Mouse (Mus musculus) MEL (cell line): Measurements from ENCODE around the gene Nkiras2. TPM values are rescaled to one million over a fixed set of nuclear protein-coding genes. Genes with fewer than 3 reads are reported as not detected.

Experiments used
- DNase-seq: peaks from one replicate; pipeline ENCODE4 v3.0.0; 2011; ENCODE audit warnings: low read depth, low spot score
- H3K27ac ChIP-seq: 2 replicates; pipeline ENCODE4 v1.5.1; 2012; ENCODE audit warnings: low read depth, mild to moderate bottlenecking, control low read depth, low read length, moderate library complexity; ENCODE audit not compliant: control insufficient read depth
- H3K27me3 ChIP-seq, 2 experiments: fragments of 150-350 bp in 1 of 2; sonication (generic) in 1 of 2; 2 replicates each; pipeline ENCODE4 v1.6.1; 2012; ENCODE audit warnings: low read length in 2 of 2, mild to moderate bottlenecking in 2 of 2, improper control_type of control experiment in 1 of 2, moderate library complexity in 1 of 2; ENCODE audit not compliant: insufficient read depth in 2 of 2, control insufficient read depth in 1 of 2
- H3K36me3 ChIP-seq, 2 experiments: 2 replicates each; pipeline ENCODE4 v1.6.1; 2012 to 2014; ENCODE audit warnings: low read length in 2 of 2, improper control_type of control experiment in 1 of 2, inconsistent platforms in 1 of 2, mild to moderate bottlenecking in 1 of 2; ENCODE audit not compliant: insufficient read depth in 2 of 2, control insufficient read depth in 1 of 2
- H3K4me1 ChIP-seq, 2 experiments: fragments of 150-350 bp in 1 of 2; sonication (generic) in 1 of 2; 2 replicates each; pipeline ENCODE4 v1.6.1; 2012; ENCODE audit warnings: low read length in 2 of 2, improper control_type of control experiment in 1 of 2, mild to moderate bottlenecking in 1 of 2; ENCODE audit not compliant: insufficient read depth in 2 of 2, control insufficient read depth in 1 of 2
- H3K4me3 ChIP-seq, 2 experiments: fragments of 150-350 bp in 1 of 2; sonication (generic) in 1 of 2; 2 replicates each; pipeline ENCODE4 v1.5.1; 2012; ENCODE audit warnings: low read depth in 2 of 2, low read length in 2 of 2, mild to moderate bottlenecking in 2 of 2, moderate library complexity in 2 of 2, control low read depth in 1 of 2, improper control_type of control experiment in 1 of 2; ENCODE audit not compliant: control insufficient read depth in 1 of 2, insufficient read depth in 1 of 2
- H3K79me2 ChIP-seq: 2 replicates; pipeline ENCODE4 v1.6.1; 2012; ENCODE audit warnings: mild to moderate bottlenecking, low read length, moderate library complexity; ENCODE audit not compliant: control insufficient read depth, poor library complexity, insufficient read depth
- H3K9ac ChIP-seq: 2 replicates; pipeline ENCODE4 v1.6.1; 2012; ENCODE audit warnings: low read depth, mild to moderate bottlenecking, control low read depth, low read length, moderate library complexity; ENCODE audit not compliant: control insufficient read depth, poor library complexity, severe bottlenecking
- H3K9me3 ChIP-seq: fragments of 150-350 bp; sonication (generic); replicated peaks from 2 replicates; pipeline ENCODE4 v1.6.1; 2012; ENCODE audit warnings: mild to moderate bottlenecking, low read length, improper control_type of control experiment, moderate library complexity; ENCODE audit not compliant: insufficient read depth
- BHLHE40 ChIP-seq: IDR thresholded peaks from 2 replicates; pipeline ENCODE4 v1.6.1; 2012; ENCODE audit warnings: low read depth, mild to moderate bottlenecking, inconsistent platforms, low read length, improper control_type of control experiment, borderline replicate concordance
- CHD1 ChIP-seq: IDR thresholded peaks from 2 replicates; pipeline ENCODE4 v1.6.1; 2012; ENCODE audit warnings: low read depth, mild to moderate bottlenecking, inconsistent platforms, low read length, improper control_type of control experiment
- CHD2 ChIP-seq: IDR thresholded peaks from 2 replicates; pipeline ENCODE4 v1.6.1; 2011; ENCODE audit warnings: low read length, improper control_type of control experiment
- ELF1 ChIP-seq: IDR thresholded peaks from 2 replicates; pipeline ENCODE4 v1.6.1; 2014; ENCODE audit warnings: low read depth, mild to moderate bottlenecking, inconsistent platforms, low read length, improper control_type of control experiment, moderate library complexity
- EP300 ChIP-seq, 2 experiments: IDR thresholded peaks; 2 replicates each; pipeline ENCODE4 v1.6.1; 2011; ENCODE audit warnings: improper control_type of control experiment in 2 of 2, low read length in 2 of 2, low read depth in 1 of 2, mild to moderate bottlenecking in 1 of 2
- ETS1 ChIP-seq: IDR thresholded peaks from 2 replicates; pipeline ENCODE4 v1.6.1; 2012; ENCODE audit warnings: low read depth, mild to moderate bottlenecking, inconsistent platforms, low read length, improper control_type of control experiment, moderate library complexity
- KAT2A ChIP-seq: conservative IDR thresholded peaks from 2 replicates; pipeline ENCODE4 v1.6.1; 2012; ENCODE audit warnings: low read depth, low read length, improper control_type of control experiment, inconsistent platforms
- MAFK ChIP-seq: IDR thresholded peaks from 2 replicates; pipeline ENCODE4 v1.6.1; 2011; ENCODE audit warnings: low read depth, mild to moderate bottlenecking, low read length, improper control_type of control experiment, borderline replicate concordance
- MAZ ChIP-seq: IDR thresholded peaks from 2 replicates; pipeline ENCODE4 v1.6.1; 2012; ENCODE audit warnings: low read depth, mild to moderate bottlenecking, inconsistent platforms, low read length, improper control_type of control experiment
- MEF2A ChIP-seq: IDR thresholded peaks from 2 replicates; pipeline ENCODE4 v1.6.1; 2014; ENCODE audit warnings: low read depth, mild to moderate bottlenecking, inconsistent platforms, low read length, improper control_type of control experiment; ENCODE audit not compliant: poor library complexity, insufficient replicate concordance, severe bottlenecking; ENCODE audit errors: extremely low read depth
- MXI1 ChIP-seq: IDR thresholded peaks from 2 replicates; pipeline ENCODE4 v1.6.1; 2011; ENCODE audit warnings: mild to moderate bottlenecking, low read depth, low read length, improper control_type of control experiment
- MYC ChIP-seq: IDR thresholded peaks from 2 replicates; pipeline ENCODE4 v1.6.1; 2011; ENCODE audit warnings: low read depth, mild to moderate bottlenecking, low read length, improper control_type of control experiment, moderate library complexity
- NRF1 ChIP-seq: IDR thresholded peaks from 2 replicates; pipeline ENCODE4 v1.6.1; 2014; ENCODE audit warnings: low read depth, mild to moderate bottlenecking, inconsistent platforms, low read length, improper control_type of control experiment, moderate library complexity; ENCODE audit not compliant: poor library complexity, insufficient read depth, severe bottlenecking
- POLR2A ChIP-seq, 2 experiments: IDR thresholded peaks; 2 replicates each; pipeline ENCODE4 v1.6.1; 2011 to 2012; ENCODE audit warnings: low read length in 2 of 2, mild to moderate bottlenecking in 2 of 2, control low read depth in 1 of 2, improper control_type of control experiment in 1 of 2, low read depth in 1 of 2, moderate library complexity in 1 of 2; ENCODE audit not compliant: control insufficient read depth in 1 of 2, insufficient read depth in 1 of 2, poor library complexity in 1 of 2
- POLR2AphosphoS2 ChIP-seq: IDR thresholded peaks from 2 replicates; pipeline ENCODE4 v1.6.1; 2011; ENCODE audit warnings: low read length, improper control_type of control experiment
- POLR2AphosphoS5 ChIP-seq: IDR thresholded peaks from 2 replicates; pipeline ENCODE4 v1.6.1; 2012; ENCODE audit warnings: low read depth, borderline replicate concordance, mild to moderate bottlenecking, inconsistent platforms, low read length, moderate library complexity, mixed read lengths
- RCOR1 ChIP-seq: IDR thresholded peaks from 2 replicates; pipeline ENCODE4 v1.6.1; 2012; ENCODE audit warnings: low read depth, mild to moderate bottlenecking, inconsistent platforms, low read length, improper control_type of control experiment
- SIN3A ChIP-seq: IDR thresholded peaks from 2 replicates; pipeline ENCODE4 v1.6.1; 2012; ENCODE audit warnings: low read length, improper control_type of control experiment, inconsistent platforms
- TAL1 ChIP-seq: IDR thresholded peaks from 2 replicates; pipeline ENCODE4 v1.6.1; 2012; ENCODE audit warnings: mild to moderate bottlenecking, inconsistent platforms, low read length, moderate library complexity, mixed read lengths
- TBP ChIP-seq: IDR thresholded peaks from 2 replicates; pipeline ENCODE4 v1.8.0; 2011; ENCODE audit warnings: low read depth, low read length, improper control_type of control experiment
- UBTF ChIP-seq: IDR thresholded peaks from 2 replicates; pipeline ENCODE4 v1.6.1; 2012; ENCODE audit warnings: low read depth, mild to moderate bottlenecking, inconsistent platforms, low read length, improper control_type of control experiment, moderate library complexity, borderline replicate concordance; ENCODE audit not compliant: insufficient read depth
- USF1 ChIP-seq: IDR thresholded peaks from 2 replicates; pipeline ENCODE4 v1.6.1; 2014; ENCODE audit warnings: low read depth, mild to moderate bottlenecking, inconsistent platforms, low read length, improper control_type of control experiment, moderate library complexity
- ZKSCAN1 ChIP-seq: IDR thresholded peaks from 2 replicates; pipeline ENCODE4 v1.6.1; 2012; ENCODE audit warnings: low read depth, mild to moderate bottlenecking, inconsistent platforms, low read length, improper control_type of control experiment, moderate library complexity
- ZMIZ1 ChIP-seq: IDR thresholded peaks from 2 replicates; pipeline ENCODE4 v1.6.1; 2012; ENCODE audit warnings: low read depth, mild to moderate bottlenecking, inconsistent platforms, low read length, improper control_type of control experiment, moderate library complexity
- polyA plus RNA-seq, 2 experiments: library from polyadenylated mRNA; stranded (reverse) in 1 of 2; unstranded in 1 of 2; fragments of >175 nt in 1 of 2; fragments of >200 nt in 1 of 2; gene quantifications; 2 replicates each; pipeline versions ENCODE4 v1.2.1 to v1.2.4; 2012; ENCODE audit warnings: low replicate concordance in 2 of 2, low read depth in 1 of 2; ENCODE audit not compliant: insufficient read length in 2 of 2, insufficient read depth in 1 of 2, missing spikeins in 1 of 2
- total RNA-seq: library from RNA; depleted of rRNA; stranded (reverse); fragments of 300-350 nt; gene quantifications from 2 replicates; pipeline ENCODE4 v1.2.3, GENCODE M21; 2012

The Nkiras2 gene
- total and polyA plus RNA-seq, 3 experiments: 37.1 to 49.9 TPM; not detected in 1

- TF ChIP-seq NRF1 (peak; percentile 49; the same call in 1 of the 2 replicates), MEF2A (no peak), CHD2 (no peak), ZMIZ1 (no peak), ELF1 (peak; percentile 76), POLR2A (IDR thresholded peaks at IDR 0.05; ENCODE audit: control insufficient read depth in 1 of 2, insufficient read depth in 1 of 2, low read depth in 1 of 2, low read length in 2 of 2, poor library complexity in 1 of 2) (peak; percentile 70 to 82; a peak in 3 of 4 replicates), MYC (no peak; the same call in 1 of the 2 replicates), MXI1 (peak; percentile 24; the same call in 1 of the 2 replicates), SIN3A (peak; percentile 12), UBTF (0 out of 2 replicates have a peak, but pooled peaks have one; percentile 61), ZKSCAN1 (no peak), MAFK (no peak)
Observed at GRCm38 (mm10) chr11:100619485-100619975, 486 bp downstream of the Nkiras2 start (continued).

- no peaks in the 10 kb centered on the region for H3K27me3 ChIP-seq
- no peak for TF ChIP-seq ZMIZ1
- TF ChIP-seq TBP: no peak
- no peak for TF ChIP-seq TAL1
- no peak for TF ChIP-seq MAZ
- TF ChIP-seq USF1: no peak
- TF ChIP-seq MYC: no peak
- TF ChIP-seq ELF1: no peak
- no peak for TF ChIP-seq MEF2A
- no peak for TF ChIP-seq ETS1
- TF ChIP-seq POLR2AphosphoS2: no peak
- TF ChIP-seq EP300 (IDR thresholded peaks at IDR 0.05; ENCODE audit: low read depth in 1 of 2, low read length in 2 of 2): no peak
- no peak for TF ChIP-seq POLR2AphosphoS5
- TF ChIP-seq CHD1: no peak
- TF ChIP-seq RCOR1: no peak
- no peak for TF ChIP-seq MXI1
- TF ChIP-seq POLR2A (IDR thresholded peaks at IDR 0.05; ENCODE audit: control insufficient read depth in 1 of 2, insufficient read depth in 1 of 2, low read depth in 1 of 2, low read length in 2 of 2, poor library complexity in 1 of 2): no peak
- no peak for TF ChIP-seq BHLHE40
- no peak for TF ChIP-seq KAT2A
- TF ChIP-seq, all 39 proteins: peak for 0
- peak within 1 kb of the TSS; percentile 86 for H3K27ac ChIP-seq
- no peaks in the 10 kb centered on the region for H3K9me3 ChIP-seq
- no peak for DNase-seq
- peaks cover 5 to 32% of the 10 kb centered on the region in 2 experiments for H3K4me1 ChIP-seq
- H3K4me3 ChIP-seq: peak within 1 kb of the TSS; percentile 87 to 94
- peak within 1 kb of the TSS; percentile 94 for H3K9ac ChIP-seq
- peaks cover 47% of the 10 kb centered on the region for H3K79me2 ChIP-seq
- peaks cover 4 to 33% of the 10 kb centered on the region in 2 experiments for H3K36me3 ChIP-seq
Observed at GRCm38 (mm10) chr11:100619982-100620381, 938 bp downstream of the Nkiras2 start, which contains the start of gene Dnajc7. Gene Dnajc7 (minus strand): TSS chr11:100620168.
